Mouse (Mus musculus): ENCODE results near the gene Txndc5. TPM values are rescaled to one million over a fixed set of nuclear protein-coding genes. Genes with fewer than 3 reads are reported as not detected.

The Txndc5 gene
- polyA plus RNA-seq, 1 experiment = 29.2 TPM

DNA sequence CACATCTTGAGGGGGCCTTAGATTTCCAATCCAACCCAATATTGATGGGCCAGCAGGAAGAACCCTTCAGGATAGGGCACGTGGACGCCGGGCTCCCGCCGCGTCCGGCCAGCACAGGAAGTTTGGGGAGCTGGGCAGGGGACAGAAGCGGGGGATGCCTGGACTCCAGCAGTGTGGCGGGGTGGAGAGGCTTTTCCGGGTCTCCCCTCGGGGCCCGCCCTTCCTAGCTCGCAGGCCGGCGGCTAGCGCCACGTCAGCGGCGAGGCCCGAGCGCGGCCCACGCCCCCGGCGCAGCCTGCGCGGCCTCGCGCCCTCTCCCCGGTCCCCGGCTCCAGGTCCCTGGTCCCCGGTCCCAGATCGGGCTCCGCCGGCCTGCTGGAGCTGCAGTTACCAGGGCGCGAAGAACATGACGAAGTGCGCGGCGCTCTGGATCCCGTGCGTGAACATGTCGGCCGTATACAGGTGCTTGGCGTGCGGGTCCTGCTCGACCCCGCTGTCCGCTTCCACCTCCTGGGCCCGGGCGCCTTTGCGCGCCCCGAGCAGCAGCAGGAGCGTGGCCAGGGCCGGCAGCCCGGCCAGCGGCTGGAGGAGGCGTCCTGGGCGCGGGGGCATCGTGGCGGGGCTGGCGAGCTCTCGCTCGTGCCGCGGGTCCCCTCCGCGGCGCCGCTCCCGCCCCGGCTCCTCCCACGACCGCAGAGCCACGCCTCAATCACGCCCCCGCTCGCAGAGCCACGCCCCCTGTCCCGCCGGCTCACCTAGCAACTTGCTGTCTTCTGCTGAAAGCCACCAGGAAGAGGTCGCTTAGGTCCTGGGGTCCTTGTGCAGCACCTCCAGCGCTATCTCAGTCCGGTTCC lies 600 bp downstream of the Txndc5 start:
- Histone ChIP-seq H3K36me3 (replicated peaks; ENCODE audit: low read length) (peaks cover 20% of the 10 kb centered on the region), H3K9me3 (no peaks in the 10 kb centered on the region), H3K4me1 (peaks cover 41% of the 10 kb centered on the region), H3K4me3 (replicated peaks) (peak overlapping the region; percentile 98), H3K27me3 (replicated peaks) (peaks cover 31% of the 10 kb centered on the region)
- TF ChIP-seq GATA1 (IDR thresholded peaks at IDR 0.05; ENCODE audit: borderline replicate concordance, low read length) (no peak), FLI1 (IDR thresholded peaks at IDR 0.05; ENCODE audit: low read length) (no peak)

DNA sequence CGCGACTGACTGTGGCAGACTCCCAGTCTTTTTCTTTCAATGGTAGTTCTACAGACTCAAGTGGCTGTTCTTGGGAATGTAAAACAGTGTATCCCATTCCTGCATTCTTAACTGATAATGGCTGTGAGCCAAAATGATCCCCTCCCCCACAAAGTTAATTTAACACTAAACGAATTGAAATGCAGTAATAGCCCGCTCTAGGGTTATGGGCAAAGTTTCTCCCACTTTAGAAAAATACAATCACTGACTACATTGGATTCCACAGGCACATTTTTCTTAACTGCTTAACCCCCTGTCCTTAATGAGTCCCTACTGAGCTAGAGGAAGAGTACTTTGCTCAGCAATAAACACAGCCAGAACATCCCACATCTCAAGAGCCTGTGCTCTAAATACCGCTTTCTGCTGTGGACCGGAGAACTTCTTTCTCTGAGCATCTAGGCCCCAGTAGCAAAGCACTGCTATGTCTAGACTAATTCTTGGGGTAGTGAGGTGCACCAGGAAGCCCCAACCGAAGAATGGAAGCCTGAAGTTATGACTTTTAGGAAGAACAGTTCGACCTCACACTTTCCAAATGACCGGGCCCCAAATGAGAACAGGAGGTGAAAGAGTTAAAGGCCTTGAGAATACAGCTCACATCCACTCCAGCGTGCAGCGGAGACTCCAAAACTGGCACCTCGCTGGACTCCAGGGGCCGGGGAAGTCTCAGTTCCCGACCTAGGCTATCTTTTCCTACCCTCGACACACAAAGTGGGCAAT lies 1.4 kb downstream of the Txndc5 start:
- Histone ChIP-seq H3K4me3 (replicated peaks) (peak overlapping the region; percentile 98), H3K36me3 (replicated peaks; ENCODE audit: low read length) (peaks cover 28% of the 10 kb centered on the region), H3K9me3 (no peaks in the 10 kb centered on the region), H3K4me1 (peaks cover 41% of the 10 kb centered on the region), H3K27me3 (replicated peaks) (peaks cover 27% of the 10 kb centered on the region)
- TF ChIP-seq GATA1 (IDR thresholded peaks at IDR 0.05; ENCODE audit: borderline replicate concordance, low read length) = no peak
- no peak for TF ChIP-seq FLI1 (IDR thresholded peaks at IDR 0.05; ENCODE audit: low read length)

DNA sequence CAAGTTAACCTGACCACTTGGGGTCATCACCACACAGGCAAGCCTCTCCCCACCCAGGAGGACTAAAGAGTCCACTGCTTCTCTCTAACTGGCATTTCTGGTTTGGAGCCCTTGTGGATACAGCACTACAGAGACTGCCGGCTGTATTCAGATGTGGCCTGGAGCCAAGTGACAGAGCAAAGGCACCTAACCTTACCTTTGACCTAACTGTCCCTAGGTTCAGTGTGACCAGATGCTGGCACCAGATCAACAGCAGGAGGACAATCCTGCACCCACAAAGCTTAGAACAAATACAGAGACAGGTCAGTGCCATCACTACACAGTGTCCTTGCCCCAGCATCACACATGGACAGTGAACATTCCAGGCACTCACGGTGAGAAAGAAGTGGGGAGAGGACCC lies 2.5 kb downstream of the Txndc5 start:
- peaks cover 41% of the 10 kb centered on the region for H3K4me1 ChIP-seq

DNA sequence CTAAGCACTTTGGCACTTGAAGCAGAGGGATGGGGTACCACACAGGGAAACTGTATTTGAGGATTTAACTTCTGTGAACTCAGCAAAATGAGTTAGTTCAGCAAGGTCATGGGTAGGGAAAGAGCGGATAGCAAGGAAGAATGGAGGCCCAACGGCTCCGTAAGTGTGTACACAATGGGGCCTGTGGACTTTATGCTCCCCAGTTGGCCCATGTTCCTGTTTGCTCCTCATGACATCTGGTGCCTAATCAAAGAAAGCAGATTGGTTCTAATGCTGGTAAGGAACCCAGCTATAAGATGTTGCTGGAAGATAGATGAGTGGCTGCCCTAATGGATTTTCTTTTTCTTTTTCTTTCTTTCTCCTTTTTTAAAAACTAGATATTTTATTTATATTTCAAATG lies 3.4 kb downstream of the Txndc5 start:
- TF ChIP-seq FLI1 (IDR thresholded peaks at IDR 0.05; ENCODE audit: low read length) = no peak
- TF ChIP-seq GATA1 (IDR thresholded peaks at IDR 0.05; ENCODE audit: borderline replicate concordance, low read length) = no peak
- Histone ChIP-seq H3K36me3 (replicated peaks; ENCODE audit: low read length) (peaks cover 47% of the 10 kb centered on the region), H3K9me3 (no peaks in the 10 kb centered on the region), H3K4me1 (peaks cover 45% of the 10 kb centered on the region), H3K4me3 (replicated peaks) (no peak overlapping the region), H3K27me3 (replicated peaks) (peaks cover 17% of the 10 kb centered on the region)

More for the DNA sequence above, 2.5 kb downstream of the Txndc5 start:
- Histone ChIP-seq H3K36me3 (replicated peaks; ENCODE audit: low read length) (peaks cover 39% of the 10 kb centered on the region), H3K27me3 (replicated peaks) (peaks cover 22% of the 10 kb centered on the region), H3K9me3 (no peaks in the 10 kb centered on the region), H3K4me3 (replicated peaks) (peak overlapping the region; percentile 39)
- no peak for TF ChIP-seq FLI1 (IDR thresholded peaks at IDR 0.05; ENCODE audit: low read length)
- TF ChIP-seq GATA1 (IDR thresholded peaks at IDR 0.05; ENCODE audit: borderline replicate concordance, low read length) = no peak

DNA sequence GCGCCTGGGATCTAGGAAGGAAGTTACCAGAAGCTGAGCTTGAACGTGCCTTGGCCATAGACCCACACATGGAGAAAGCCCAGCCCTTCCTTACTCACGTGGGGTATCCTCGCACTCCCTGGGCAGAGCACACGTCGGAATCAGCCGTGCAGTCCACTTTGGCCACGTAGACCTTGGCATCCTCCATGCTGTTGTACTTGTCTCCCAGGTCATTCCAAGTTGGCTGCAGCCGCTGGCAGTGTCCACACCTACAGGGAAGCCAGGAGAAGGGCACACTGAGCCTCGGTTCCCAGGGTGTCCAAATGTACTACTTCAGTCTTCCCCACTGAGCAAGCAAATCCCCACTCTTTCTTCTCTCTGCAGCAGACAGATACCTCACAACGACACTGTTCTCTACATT lies 5.4 kb downstream of the Txndc5 start:
- Histone ChIP-seq H3K4me1 (peaks cover 39% of the 10 kb centered on the region), H3K9me3 (no peaks in the 10 kb centered on the region), H3K4me3 (replicated peaks) (peak overlapping the region; percentile 24), H3K36me3 (replicated peaks; ENCODE audit: low read length) (peaks cover 68% of the 10 kb centered on the region), H3K27me3 (replicated peaks) (no peaks in the 10 kb centered on the region)
- no peak for TF ChIP-seq GATA1 (IDR thresholded peaks at IDR 0.05; ENCODE audit: borderline replicate concordance, low read length)
- no peak for TF ChIP-seq FLI1 (IDR thresholded peaks at IDR 0.05; ENCODE audit: low read length)

DNA sequence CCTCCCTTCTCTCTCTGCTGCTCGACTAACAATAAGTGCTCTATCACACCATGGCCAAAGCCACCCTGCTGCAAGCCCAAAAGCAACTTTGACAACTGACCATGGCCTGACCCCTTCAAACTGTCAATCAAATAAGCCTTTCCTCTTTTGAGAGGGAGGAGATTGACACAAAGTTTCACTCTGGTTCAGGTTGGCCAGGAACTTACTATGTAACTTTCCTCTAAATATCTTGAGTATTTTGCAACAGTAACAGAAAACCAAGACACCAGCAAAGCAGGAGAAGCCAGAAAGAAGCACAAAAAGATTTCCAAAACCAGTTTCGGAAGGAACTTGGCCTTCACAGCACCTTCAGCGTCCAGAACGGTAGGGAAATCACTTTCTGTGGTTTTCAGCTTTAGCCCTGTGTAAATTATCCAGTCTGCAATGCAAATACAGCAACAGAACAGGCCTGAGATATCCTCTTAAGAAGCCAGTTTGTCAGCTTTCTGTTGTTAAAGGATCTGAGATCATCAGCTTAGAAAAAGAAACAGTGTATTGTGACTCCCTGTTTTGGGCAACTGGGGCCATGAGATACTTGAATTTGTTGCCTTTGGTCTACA lies 6.5 kb downstream of the Txndc5 start:
- H3K4me3 ChIP-seq (replicated peaks) = no peak overlapping the region
- peaks cover 79% of the 10 kb centered on the region for H3K36me3 ChIP-seq (replicated peaks; ENCODE audit: low read length)
- no peaks in the 10 kb centered on the region for H3K27me3 ChIP-seq (replicated peaks)
- no peaks in the 10 kb centered on the region for H3K9me3 ChIP-seq
- H3K4me1 ChIP-seq = peaks cover 33% of the 10 kb centered on the region
- TF ChIP-seq FLI1 (IDR thresholded peaks at IDR 0.05; ENCODE audit: low read length) (no peak), GATA1 (IDR thresholded peaks at IDR 0.05; ENCODE audit: borderline replicate concordance, low read length) (no peak)

DNA sequence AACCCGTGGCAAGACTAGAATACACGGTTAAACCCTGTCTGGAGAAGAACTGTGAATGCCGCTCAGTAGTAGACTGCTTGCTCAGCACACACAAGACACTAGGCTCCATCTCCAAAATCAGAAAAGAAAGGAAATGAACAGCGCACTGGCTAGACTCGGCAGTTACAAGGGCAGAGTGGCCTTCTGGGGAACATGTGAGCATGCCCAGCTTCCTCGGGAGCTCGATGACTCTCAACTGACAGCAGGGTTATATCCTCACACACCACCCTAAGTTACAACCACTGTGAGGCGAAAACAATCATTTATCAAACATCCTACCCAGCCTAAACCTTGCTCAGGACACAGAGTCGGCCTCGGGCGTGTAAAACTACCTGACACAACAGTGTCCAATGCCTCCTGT lies 8.3 kb downstream of the Txndc5 start:
- no peak overlapping the region for H3K4me3 ChIP-seq (replicated peaks)
- H3K4me1 ChIP-seq = peaks cover 16% of the 10 kb centered on the region
- H3K9me3 ChIP-seq = no peaks in the 10 kb centered on the region
- peaks cover 93% of the 10 kb centered on the region for H3K36me3 ChIP-seq (replicated peaks; ENCODE audit: low read length)
- H3K27me3 ChIP-seq (replicated peaks) = no peaks in the 10 kb centered on the region
- no peak for TF ChIP-seq GATA1 (IDR thresholded peaks at IDR 0.05; ENCODE audit: borderline replicate concordance, low read length)
- TF ChIP-seq FLI1 (IDR thresholded peaks at IDR 0.05; ENCODE audit: low read length) = no peak

DNA sequence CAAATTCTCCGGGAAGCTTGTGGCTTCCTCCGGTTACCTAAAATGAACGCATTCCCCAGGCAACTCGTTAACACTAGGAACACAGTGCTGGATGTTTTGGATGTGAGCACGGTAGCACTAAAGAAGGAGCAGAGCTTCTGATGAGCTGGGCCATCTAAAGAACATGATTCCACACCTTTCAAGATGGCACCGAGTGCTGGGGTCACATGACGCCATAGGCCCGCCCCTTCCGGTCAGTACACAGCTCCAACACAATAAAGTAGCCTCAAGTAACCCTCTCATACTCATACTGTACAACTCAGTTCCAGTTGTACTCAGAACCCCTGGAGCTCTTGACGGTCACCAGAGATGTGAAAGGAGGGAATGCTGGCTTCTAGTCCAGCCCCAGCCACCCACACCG lies 12.0 kb downstream of the Txndc5 start:
- H3K4me1 ChIP-seq = peaks cover 35% of the 10 kb centered on the region
- no peak overlapping the region for H3K4me3 ChIP-seq (replicated peaks)
- peaks cover 100% of the 10 kb centered on the region for H3K36me3 ChIP-seq (replicated peaks; ENCODE audit: low read length)
- TF ChIP-seq GATA1 (IDR thresholded peaks at IDR 0.05; ENCODE audit: borderline replicate concordance, low read length) (no peak), FLI1 (IDR thresholded peaks at IDR 0.05; ENCODE audit: low read length) (no peak)
- H3K9me3 ChIP-seq = no peaks in the 10 kb centered on the region
- no peaks in the 10 kb centered on the region for H3K27me3 ChIP-seq (replicated peaks)

DNA sequence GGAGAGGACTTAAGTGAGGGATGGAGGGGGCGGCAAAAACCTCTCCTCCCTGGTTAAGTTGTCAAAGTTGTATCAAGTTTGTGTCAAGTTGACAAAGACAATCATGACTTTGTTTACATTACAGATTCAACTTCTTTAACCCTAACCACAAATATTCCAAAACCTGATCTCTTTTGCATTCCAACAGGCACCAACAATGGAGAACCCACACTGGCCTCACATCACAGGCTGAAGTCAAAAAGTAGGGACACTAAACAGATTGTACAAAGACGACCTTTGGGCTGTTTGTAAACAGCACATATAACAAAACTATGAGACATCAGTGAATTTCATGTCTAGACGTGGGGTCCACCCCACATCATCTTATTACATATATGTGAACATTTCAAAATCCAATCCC lies 12.8 kb downstream of the Txndc5 start:
- TF ChIP-seq FLI1 (IDR thresholded peaks at IDR 0.05; ENCODE audit: low read length) (no peak), GATA1 (IDR thresholded peaks at IDR 0.05; ENCODE audit: borderline replicate concordance, low read length) (no peak)
- Histone ChIP-seq H3K27me3 (replicated peaks) (no peaks in the 10 kb centered on the region), H3K4me1 (peaks cover 35% of the 10 kb centered on the region), H3K36me3 (replicated peaks; ENCODE audit: low read length) (peaks cover 96% of the 10 kb centered on the region), H3K4me3 (replicated peaks) (no peak overlapping the region), H3K9me3 (no peaks in the 10 kb centered on the region)

Measured in megakaryocyte, embryonic 14.5 days (primary cell).